Mouse (Mus musculus): Measurements from ENCODE around the gene Olfr893. TPM values are rescaled to one million over a fixed set of nuclear protein-coding genes. Genes with fewer than 3 reads are reported as not detected.
"Not testable (repeated sequence)": the region's sequence is repeated elsewhere in the genome, so short reads cannot be mapped to it uniquely, and the experiment has no call there.

The Olfr893 gene
- not detected for total RNA-seq (2021)
- long read RNA-seq = 0 reads

GRCm38 (mm10) chr9:38208065-38208464, at the start of gene Olfr893:
Gene Olfr893, plus strand, starts transcription at chr9:38208365.
- DNase-seq (ENCODE audit: low spot score in 2 of 2) = no peak

DNA sequence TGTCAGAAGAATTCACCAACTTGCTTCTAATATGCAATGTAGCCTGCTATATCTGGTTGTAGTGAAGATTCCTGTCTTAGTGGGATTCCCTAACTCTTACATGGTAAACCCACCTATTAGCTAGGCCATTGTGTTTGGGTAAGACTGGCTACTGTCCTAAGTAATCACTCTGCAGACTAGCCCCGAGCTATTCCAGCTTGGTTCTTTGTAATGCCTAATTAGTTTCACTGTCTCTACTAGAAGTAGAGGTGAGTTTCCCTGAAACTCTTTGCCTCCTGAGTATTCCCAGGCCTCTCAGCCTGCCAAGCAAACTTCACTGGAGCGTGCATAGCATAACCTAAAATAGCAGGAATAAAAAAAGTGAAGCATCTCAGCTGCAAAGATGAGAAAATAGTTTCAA, 39.8 kb upstream of the Olfr893 start:
- not testable (repeated sequence) for DNase-seq (ENCODE audit: low spot score in 2 of 2)

- no peak for DNase-seq (ENCODE audit: low spot score in 2 of 2)
These were observed 27.4 kb upstream of the Olfr893 start, which contains the start of gene Olfr891 for GRCm38 (mm10) chr9:38180721-38181120. Gene Olfr891, minus strand, starts transcription at chr9:38180821.

DNA sequence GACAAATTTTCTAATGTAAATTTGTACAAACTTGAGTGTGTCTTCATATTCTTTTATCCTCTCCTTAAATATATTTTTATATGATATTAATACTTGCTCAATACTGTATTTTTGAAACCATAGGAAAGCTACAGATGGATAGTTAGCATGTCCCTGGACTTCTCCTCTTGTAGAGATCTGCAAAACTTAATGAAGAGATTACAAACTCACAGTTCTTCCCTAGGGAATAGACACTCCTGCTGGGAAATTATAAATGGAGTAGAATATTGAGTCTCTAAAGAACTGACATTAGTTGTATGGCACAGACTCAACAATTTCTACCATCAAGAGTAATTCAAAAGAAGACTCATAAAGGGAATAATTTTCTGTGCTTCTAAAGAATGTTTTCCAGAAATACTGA, 9.6 kb downstream of the Olfr893 start, which contains the start of gene Olfr894:
Gene Olfr894, plus strand, starts transcription at position 301 of the 400 bp plus-strand sequence.
- no peak for DNase-seq (ENCODE audit: low spot score in 2 of 2)

- DNase-seq (ENCODE audit: low spot score in 2 of 2) = no peak
These were observed 44.3 kb downstream of the Olfr893 start, which contains the start of gene Olfr143 for GRCm38 (mm10) chr9:38252474-38252873. Gene Olfr143, plus strand, starts transcription at chr9:38252774.

Other genes with a start within 250 kb of the Olfr893 start
- not detected for gene Olfr881, start 216.5 kb upstream of the Olfr893 start, total RNA-seq (2021)
- gene Olfr883, start 182.6 kb upstream of the Olfr893 start, total RNA-seq (2021) = not detected
- not detected for gene Olfr884, start 161.8 kb upstream of the Olfr893 start, total RNA-seq (2021)
- gene Olfr885, start 147.0 kb upstream of the Olfr893 start, total RNA-seq (2021) = not detected
- not detected for gene Olfr887, start 124.3 kb upstream of the Olfr893 start, total RNA-seq (2021)
- not detected for gene Olfr888, start 100.2 kb upstream of the Olfr893 start, total RNA-seq (2021)
- not detected for gene Olfr889, start 93.2 kb upstream of the Olfr893 start, total RNA-seq (2021)
- not detected for gene Olfr890, start 65.8 kb upstream of the Olfr893 start, total RNA-seq (2021)
- gene Olfr891, start 27.5 kb upstream of the Olfr893 start, total RNA-seq (2021) = not detected
- gene Olfr894, start 9.7 kb downstream of the Olfr893 start, total RNA-seq (2021) = not detected
- not detected for gene Olfr143, start 44.4 kb downstream of the Olfr893 start, total RNA-seq (2021)
- gene Olfr895, start 59.5 kb downstream of the Olfr893 start, total RNA-seq (2021) = not detected
- gene Olfr896-ps1, start 82.7 kb downstream of the Olfr893 start, total RNA-seq (2021) = not detected
- not detected for gene Olfr25, start 120.7 kb downstream of the Olfr893 start, total RNA-seq (2021)
- gene Olfr898, start 140.0 kb downstream of the Olfr893 start, total RNA-seq (2021) = not detected
- gene Olfr250, start 158.5 kb downstream of the Olfr893 start, total RNA-seq (2021) = not detected
- gene Olfr251, start 168.7 kb downstream of the Olfr893 start, total RNA-seq (2021) = not detected
- gene Olfr147, start 193.3 kb downstream of the Olfr893 start, total RNA-seq (2021) = not detected
- gene Olfr901, start 221.1 kb downstream of the Olfr893 start, total RNA-seq (2021) = not detected
- not detected for gene Olfr902, start 239.3 kb downstream of the Olfr893 start, total RNA-seq (2021)

Measured in layer of hippocampus, postnatal 10 days (tissue).